Mouse (Mus musculus): ENCODE measurements around the gene Tbp. TPM values are rescaled to one million over a fixed set of nuclear protein-coding genes. Genes with fewer than 3 reads are reported as not detected.
"Not testable (repeated sequence)": the region's sequence is repeated elsewhere in the genome, so short reads cannot be mapped to it uniquely, and the experiment has no call there.

The Tbp gene
- polyA plus RNA-seq, 1 experiment from 2014 or later = 52.5 TPM

DNA sequence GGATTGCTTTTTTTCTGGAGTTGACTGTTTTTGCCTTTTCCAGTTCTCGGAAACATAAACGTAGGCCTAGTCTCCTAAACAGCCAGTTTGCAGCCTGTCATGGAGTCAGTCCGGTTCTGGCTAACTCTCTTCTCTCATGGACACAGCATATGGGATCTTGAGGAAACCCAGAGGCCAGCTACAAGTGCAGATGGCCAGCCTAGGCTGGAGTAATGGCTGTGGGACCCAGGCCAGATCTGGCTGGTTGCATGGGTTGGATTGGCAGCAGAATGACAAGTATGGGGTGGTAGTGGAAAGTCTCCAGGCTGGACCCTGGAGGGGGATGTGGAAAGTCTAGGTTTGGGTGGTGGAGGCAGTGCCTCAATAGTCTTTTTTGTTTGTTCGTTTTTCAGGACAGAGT is 40.6 kb downstream of the Tbp start:
- Histone ChIP-seq H3K4me2 (replicated peaks) (no peak overlapping the region), H3K4me3 (replicated peaks) (no peak overlapping the region), H3K9ac (no peak overlapping the region), H3K36me3 (no peaks in the 10 kb centered on the region), H3K4me1 (no peaks in the 10 kb centered on the region), H3K27me3 (peaks cover 3% of the 10 kb centered on the region), H3K27ac (replicated peaks) (no peak overlapping the region), H3K9me3 (replicated peaks) (no peaks in the 10 kb centered on the region)
- 67% methylated on average over 4 of the region's 4 CpGs for WGBS
- ATAC-seq (ENCODE audit: insufficient number of reproducible peaks, low FRiP score, low TSS enrichment, low read depth) = no peak

DNA sequence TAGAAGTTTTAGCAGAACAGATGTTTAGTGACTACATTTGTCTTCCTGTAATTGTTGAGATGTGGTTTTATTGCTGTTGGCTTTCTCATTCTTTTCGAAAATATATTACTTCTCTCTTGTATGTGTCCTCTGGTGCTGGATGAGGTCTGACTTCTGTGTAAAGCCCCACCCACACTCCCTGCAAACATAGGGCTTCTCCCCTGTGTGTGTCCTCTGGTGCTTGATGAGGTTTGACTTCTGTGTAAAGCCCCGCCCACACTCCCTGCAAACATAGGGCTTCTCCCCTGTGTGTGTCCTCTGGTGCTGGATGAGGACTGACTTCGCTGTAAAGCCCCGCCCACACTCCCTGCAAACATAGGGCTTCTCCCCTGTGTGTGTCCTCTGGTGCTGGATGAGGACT is 44.2 kb downstream of the Tbp start:
- ATAC-seq (ENCODE audit: insufficient number of reproducible peaks, low FRiP score, low TSS enrichment, low read depth); H3K9ac ChIP-seq; H3K36me3 ChIP-seq; H3K9me3 ChIP-seq (replicated peaks); H3K4me3 ChIP-seq (replicated peaks); H3K27me3 ChIP-seq; H3K27ac ChIP-seq (replicated peaks); H3K4me1 ChIP-seq; H3K4me2 ChIP-seq (replicated peaks): not testable (repeated sequence)
- 70% methylated on average over 4 of the region's 4 CpGs for WGBS

DNA sequence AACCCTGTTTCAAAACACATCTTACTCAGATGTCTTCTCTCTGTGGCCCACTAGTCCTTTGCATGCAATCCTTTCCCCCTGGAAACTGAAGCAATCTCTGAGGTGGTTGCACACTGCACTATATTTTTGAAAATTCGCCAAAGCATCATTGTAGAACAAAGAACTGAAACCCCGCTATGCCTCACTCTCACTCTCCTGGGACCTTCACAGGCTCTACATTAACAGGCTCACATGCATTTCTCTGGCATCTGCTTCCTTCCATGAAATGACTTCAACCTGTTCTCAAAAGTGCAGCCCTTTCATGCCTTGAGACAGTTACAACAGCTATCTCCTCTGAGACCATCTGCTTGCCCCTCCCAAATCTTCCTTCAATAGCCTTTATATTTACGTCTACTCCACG is 46.8 kb downstream of the Tbp start:
- no peaks in the 10 kb centered on the region for H3K9me3 ChIP-seq (replicated peaks)
- H3K4me1 ChIP-seq = no peaks in the 10 kb centered on the region
- no peak overlapping the region for H3K9ac ChIP-seq
- ATAC-seq (ENCODE audit: insufficient number of reproducible peaks, low FRiP score, low TSS enrichment, low read depth) = no peak
- WGBS = 54% methylated on average over 4 of the region's 4 CpGs
- H3K27me3 ChIP-seq = no peaks in the 10 kb centered on the region
- no peak overlapping the region for H3K27ac ChIP-seq (replicated peaks)
- H3K4me3 ChIP-seq (replicated peaks) = no peak overlapping the region
- H3K36me3 ChIP-seq = no peaks in the 10 kb centered on the region
- H3K4me2 ChIP-seq (replicated peaks) = no peak overlapping the region

DNA sequence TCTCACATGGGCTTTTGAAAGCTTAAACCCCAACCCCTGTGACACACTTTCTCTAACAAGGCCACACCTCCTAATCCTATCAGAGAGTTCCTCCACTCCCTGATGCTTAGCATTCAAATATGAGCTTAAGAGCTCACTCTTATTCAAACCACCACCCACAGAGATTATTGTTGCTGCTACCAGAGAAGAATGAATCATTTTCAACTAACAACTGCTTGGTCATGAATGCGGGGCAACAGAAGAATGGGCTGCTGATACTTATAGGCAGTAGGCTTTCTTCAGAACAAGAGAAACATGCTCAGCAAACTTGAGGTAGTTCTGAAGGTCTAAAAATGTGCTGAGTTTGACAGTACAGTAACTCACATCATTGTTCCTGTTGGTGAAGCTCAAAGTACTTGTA is 50.0 kb downstream of the Tbp start:
- no peak overlapping the region for H3K4me2 ChIP-seq (replicated peaks)
- 38% methylated on average over 1 of the region's 1 CpGs for WGBS
- H3K4me1 ChIP-seq = no peaks in the 10 kb centered on the region
- H3K9ac ChIP-seq = no peak overlapping the region
- no peak overlapping the region for H3K27ac ChIP-seq (replicated peaks)
- no peak for ATAC-seq (ENCODE audit: insufficient number of reproducible peaks, low FRiP score, low TSS enrichment, low read depth)
- H3K27me3 ChIP-seq = no peaks in the 10 kb centered on the region
- H3K9me3 ChIP-seq (replicated peaks) = no peaks in the 10 kb centered on the region
- no peaks in the 10 kb centered on the region for H3K36me3 ChIP-seq
- no peak overlapping the region for H3K4me3 ChIP-seq (replicated peaks)

DNA sequence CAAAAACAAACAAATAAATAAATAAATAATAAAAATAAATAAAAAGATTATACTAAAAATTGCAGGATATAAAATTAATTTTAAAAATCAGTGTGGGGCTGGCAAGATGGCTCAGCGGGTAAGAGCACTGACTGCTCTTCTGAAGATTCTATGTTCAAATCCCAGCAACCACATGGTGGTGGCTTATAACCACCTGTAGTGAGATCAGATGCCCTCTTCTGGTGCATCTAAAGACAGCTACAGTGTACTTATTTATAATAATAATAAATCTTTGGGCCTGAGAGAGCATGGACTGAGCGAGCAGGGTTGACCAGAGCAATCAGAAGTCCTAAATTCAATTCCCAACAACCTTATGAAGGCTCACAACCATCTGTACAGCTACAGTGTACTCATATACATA is 60.3 kb downstream of the Tbp start:
- Histone ChIP-seq H3K9ac (no peak overlapping the region), H3K9me3 (replicated peaks) (no peaks in the 10 kb centered on the region), H3K27ac (replicated peaks) (no peak overlapping the region), H3K27me3 (no peaks in the 10 kb centered on the region), H3K4me3 (replicated peaks) (no peak overlapping the region), H3K36me3 (no peaks in the 10 kb centered on the region), H3K4me2 (replicated peaks) (no peak overlapping the region), H3K4me1 (no peaks in the 10 kb centered on the region)
- WGBS = 88% methylated on average over 2 of the region's 2 CpGs
- no peak for ATAC-seq (ENCODE audit: insufficient number of reproducible peaks, low FRiP score, low TSS enrichment, low read depth)

DNA sequence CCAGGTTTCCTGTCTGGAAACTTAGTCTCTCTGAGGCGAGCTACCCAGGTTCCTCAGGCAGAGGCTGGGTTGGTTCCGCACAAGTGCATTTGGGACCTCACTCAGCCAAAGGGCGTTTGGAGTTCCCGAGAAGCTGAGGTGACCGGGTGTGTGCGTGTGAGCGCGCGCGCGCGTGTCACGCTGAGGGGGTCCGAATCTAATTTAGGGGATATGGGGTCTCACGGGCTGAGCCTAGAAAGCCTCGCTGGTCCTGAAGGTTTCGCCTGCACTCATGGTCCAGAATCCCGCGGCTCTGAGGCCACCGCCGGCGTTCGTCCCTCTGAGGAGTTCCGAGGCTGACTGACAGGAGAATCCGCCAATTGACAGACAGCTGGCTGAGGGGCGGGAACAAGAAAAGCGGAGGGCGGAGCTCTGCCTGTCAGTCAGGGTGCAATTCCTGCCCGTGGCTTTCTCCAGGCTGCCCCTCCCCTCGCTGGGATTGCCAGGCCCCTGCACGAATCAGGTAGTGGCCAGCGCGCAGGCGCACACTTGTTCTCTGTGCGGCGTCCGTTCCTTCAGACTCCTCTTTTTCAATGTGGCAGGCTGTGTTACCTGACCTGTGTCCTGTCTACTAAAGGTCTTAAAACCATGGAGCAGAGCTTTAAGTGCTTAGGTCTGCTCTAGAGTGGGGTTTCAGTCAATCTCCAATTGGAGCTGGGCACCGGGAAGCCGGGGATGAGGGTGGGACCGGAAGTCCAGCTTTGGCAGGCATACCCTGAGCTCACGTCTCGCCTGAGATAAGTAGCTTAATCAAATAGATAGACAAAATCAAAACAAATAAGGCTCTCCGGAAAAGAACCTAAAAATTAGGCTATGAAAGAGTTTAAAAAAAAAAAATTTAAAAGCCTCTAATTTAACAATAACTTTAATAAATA is 64.6 kb downstream of the Tbp start, which contains the start of gene Prdm9:
Gene Prdm9 (minus strand): TSS at position 341 of the 914 bp plus-strand sequence.
- Histone ChIP-seq H3K9ac (peak within 1 kb of the TSS; percentile 62), H3K27ac (replicated peaks) (peak within 1 kb of the TSS; percentile 96), H3K4me1 (no peaks in the 10 kb centered on the region), H3K4me2 (replicated peaks) (peak within 1 kb of the TSS; percentile 89), H3K27me3 (no peaks in the 10 kb centered on the region), H3K36me3 (no peaks in the 10 kb centered on the region), H3K9me3 (replicated peaks) (no peaks in the 10 kb centered on the region), H3K4me3 (replicated peaks) (peak within 1 kb of the TSS; percentile 77)
- ATAC-seq (ENCODE audit: insufficient number of reproducible peaks, low FRiP score, low TSS enrichment, low read depth) = peak; percentile 99
- WGBS = under 1% methylated on average over 43 of the region's 43 CpGs

DNA sequence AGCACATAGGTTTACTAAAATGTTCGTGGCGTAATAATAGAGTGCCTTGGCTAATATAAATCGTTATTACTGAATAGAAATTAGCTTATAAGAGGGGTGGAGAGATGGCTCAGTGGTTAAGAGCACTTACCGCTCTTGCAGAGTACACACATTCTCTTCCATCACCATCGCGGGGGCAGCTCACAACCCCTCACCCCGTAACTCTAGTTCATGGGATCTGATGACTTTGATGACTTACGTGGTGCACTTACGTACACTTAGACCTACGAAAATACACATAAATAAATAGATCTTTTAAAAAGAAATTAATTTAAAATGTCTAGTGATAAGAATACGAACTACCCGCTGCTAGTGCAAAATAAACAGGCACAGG is 65.2 kb downstream of the Tbp start:
- no peak overlapping the region for H3K9ac ChIP-seq

DNA sequence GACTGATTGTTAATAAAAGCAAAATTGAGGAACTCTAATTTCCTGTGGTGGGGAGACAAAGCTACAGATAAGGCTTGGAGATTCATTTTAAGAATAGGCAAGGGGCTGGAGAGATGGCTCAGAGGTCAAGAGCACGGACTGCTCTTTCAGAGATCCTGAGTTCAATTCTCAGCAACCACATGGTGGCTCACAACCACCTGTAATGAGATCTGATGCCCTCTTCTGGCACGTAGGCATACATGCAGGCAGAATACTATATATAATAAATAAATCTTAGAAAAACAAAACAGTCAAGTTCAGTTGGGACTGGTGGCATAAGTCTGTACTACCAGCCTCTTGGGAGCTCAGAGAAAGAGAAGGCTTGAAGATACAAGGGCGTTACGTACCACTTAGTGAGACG is 67.2 kb downstream of the Tbp start:
- Histone ChIP-seq H3K27me3 (no peaks in the 10 kb centered on the region), H3K4me3 (replicated peaks) (no peak overlapping the region), H3K4me1 (no peaks in the 10 kb centered on the region), H3K9me3 (replicated peaks) (no peaks in the 10 kb centered on the region), H3K36me3 (no peaks in the 10 kb centered on the region), H3K27ac (replicated peaks) (no peak overlapping the region), H3K9ac (no peak overlapping the region), H3K4me2 (replicated peaks) (no peak overlapping the region)
- 64% methylated on average over 5 of the region's 5 CpGs for WGBS
- no peak for ATAC-seq (ENCODE audit: insufficient number of reproducible peaks, low FRiP score, low TSS enrichment, low read depth)

More for the DNA sequence above, 65.2 kb downstream of the Tbp start:
- peak overlapping the region; percentile 77 for H3K4me3 ChIP-seq (replicated peaks)
- ATAC-seq (ENCODE audit: insufficient number of reproducible peaks, low FRiP score, low TSS enrichment, low read depth) = no peak
- 46% methylated on average over 12 of the region's 12 CpGs for WGBS
- peak overlapping the region; percentile 56 for H3K4me2 ChIP-seq (replicated peaks)
- H3K27ac ChIP-seq (replicated peaks) = no peak overlapping the region
- H3K4me1 ChIP-seq = no peaks in the 10 kb centered on the region
- H3K36me3 ChIP-seq = no peaks in the 10 kb centered on the region
- H3K9me3 ChIP-seq (replicated peaks) = no peaks in the 10 kb centered on the region
- no peaks in the 10 kb centered on the region for H3K27me3 ChIP-seq

DNA sequence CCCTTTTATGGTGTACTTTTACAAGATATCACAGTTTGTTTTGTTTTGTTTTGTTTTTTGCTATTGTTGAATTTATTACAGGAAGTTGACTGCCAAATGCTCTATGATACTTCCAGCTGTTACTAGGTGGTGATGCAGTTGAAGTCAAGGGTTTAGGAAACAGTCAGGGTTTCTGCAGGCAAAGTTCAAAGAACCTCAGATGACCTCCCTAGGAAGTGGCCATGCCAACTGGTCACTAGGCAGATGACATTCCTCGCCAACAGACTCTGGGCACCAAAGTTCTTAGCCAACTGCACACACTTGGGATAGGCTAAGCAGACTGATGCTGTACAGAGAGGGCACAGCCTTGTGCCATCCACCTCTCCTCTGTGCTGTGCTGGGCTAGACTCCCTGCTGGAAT is 75.4 kb downstream of the Tbp start:
- Histone ChIP-seq H3K27me3 (peaks cover 8% of the 10 kb centered on the region), H3K9me3 (replicated peaks) (no peaks in the 10 kb centered on the region), H3K27ac (replicated peaks) (no peak overlapping the region), H3K4me2 (replicated peaks) (no peak overlapping the region), H3K36me3 (no peaks in the 10 kb centered on the region), H3K4me3 (replicated peaks) (no peak overlapping the region), H3K4me1 (no peaks in the 10 kb centered on the region), H3K9ac (no peak overlapping the region)
- 64% methylated on average over 1 of the region's 1 CpGs for WGBS
- no peak for ATAC-seq (ENCODE audit: insufficient number of reproducible peaks, low FRiP score, low TSS enrichment, low read depth)

DNA sequence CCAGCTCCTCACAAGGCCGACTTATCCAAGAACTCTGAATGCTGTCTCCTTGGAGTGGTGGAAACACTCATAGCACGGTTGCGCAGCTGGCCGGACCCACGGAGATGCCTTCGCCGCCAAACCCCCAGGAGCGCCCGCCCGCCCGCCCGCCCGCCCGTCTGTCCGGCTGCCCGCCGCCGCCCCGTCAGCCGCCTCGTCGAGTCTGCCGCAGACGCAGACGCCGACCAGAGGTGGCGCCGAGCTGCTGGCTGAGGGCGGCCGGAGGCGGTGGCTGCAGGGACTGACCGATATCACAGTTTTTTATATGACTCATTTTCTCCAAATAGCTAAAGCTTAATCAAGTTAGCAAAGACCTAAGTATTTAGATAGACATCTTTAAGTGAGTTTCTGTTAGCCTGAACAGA is 77.6 kb downstream of the Tbp start:
- peak overlapping the region; percentile 30 for H3K4me3 ChIP-seq (replicated peaks)
- no peaks in the 10 kb centered on the region for H3K4me1 ChIP-seq
- H3K4me2 ChIP-seq (replicated peaks) = peak overlapping the region; percentile 51
- ATAC-seq (ENCODE audit: insufficient number of reproducible peaks, low FRiP score, low TSS enrichment, low read depth) = no peak
- no peak overlapping the region for H3K9ac ChIP-seq
- under 1% methylated on average over 32 of the region's 32 CpGs for WGBS
- H3K27me3 ChIP-seq = peaks cover 8% of the 10 kb centered on the region
- H3K9me3 ChIP-seq (replicated peaks) = no peaks in the 10 kb centered on the region
- no peaks in the 10 kb centered on the region for H3K36me3 ChIP-seq
- H3K27ac ChIP-seq (replicated peaks) = no peak overlapping the region

All from embryonic facial prominence, embryonic 15.5 days (tissue).